Mouse (Mus musculus): ENCODE data around the gene Fbxl5. TPM values are rescaled to one million over a fixed set of nuclear protein-coding genes. Genes with fewer than 3 reads are reported as not detected.

The Fbxl5 gene
- polyA plus RNA-seq, 1 experiment from 2014 or later = 85.1 TPM

DNA sequence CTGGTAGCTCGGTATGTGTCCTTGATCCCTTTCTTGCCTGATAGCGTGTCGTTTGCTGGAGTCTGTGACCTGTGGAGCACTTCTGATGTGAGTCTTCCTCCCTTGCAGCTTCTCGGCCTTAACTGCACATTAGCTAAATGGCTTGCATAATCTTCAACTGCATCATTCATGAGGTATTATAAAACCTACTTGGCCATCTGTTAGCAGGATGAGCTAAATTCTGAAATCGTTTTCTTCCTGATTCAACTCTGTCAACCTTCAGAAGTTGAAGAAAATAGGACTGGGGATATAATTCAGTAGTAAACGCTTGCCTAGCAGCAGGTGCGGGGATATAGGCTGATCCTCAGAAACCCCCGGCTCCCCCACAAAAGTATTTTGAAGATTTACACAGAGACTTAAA is 89.1 kb downstream of the Fbxl5 start:
- H3K9ac ChIP-seq (ENCODE audit: low read depth, low read length) = no peak overlapping the region
- no peak for ATAC-seq
- H3K4me2 ChIP-seq (ENCODE audit: low read length) = no peak overlapping the region

DNA sequence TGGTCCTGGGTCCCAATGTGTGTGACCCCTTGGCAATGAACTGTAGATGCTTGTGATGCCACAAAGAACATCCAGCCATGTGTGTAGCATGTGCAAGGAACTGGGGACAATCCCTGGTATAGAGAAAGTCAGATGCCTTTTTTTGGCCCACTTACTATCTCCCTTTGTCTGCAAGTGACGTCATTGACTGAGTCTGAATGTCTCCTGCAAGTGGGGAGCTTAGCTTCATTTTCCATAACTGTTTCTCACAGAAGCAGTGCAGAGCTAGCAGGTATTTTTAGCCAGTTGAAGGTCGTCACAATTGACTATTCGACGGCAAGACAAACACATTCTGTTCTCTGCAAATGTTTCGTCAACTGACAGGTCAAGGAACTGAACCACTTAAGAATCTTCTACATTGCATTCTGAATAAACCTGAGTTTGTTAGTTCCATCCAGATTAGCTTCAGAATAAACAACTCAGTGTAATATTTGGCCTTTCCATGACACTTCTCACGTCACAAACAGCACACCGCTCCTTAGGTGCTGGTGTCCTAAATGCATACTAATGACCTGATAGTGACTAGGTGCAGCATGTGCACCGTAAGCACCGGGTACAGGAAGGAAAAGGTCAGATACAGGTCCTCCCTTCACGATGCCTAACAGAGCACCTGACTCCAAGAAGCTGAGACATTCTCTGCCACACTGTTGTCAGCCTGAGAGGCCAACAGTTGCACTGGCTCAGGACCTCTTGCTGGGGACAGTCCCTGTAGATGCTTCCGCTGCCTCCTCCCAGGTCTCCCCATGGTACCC is 92.9 kb downstream of the Fbxl5 start:
- Histone ChIP-seq H3K9ac (ENCODE audit: low read depth, low read length) (no peak overlapping the region), H3K4me3 (ENCODE audit: low read depth, low read length) (no peak overlapping the region), H3K36me3 (ENCODE audit: control insufficient read depth, insufficient read depth, low read length) (no peaks in the 10 kb centered on the region), H3K27me3 (ENCODE audit: control insufficient read depth, insufficient read depth, low read depth, low read length) (no peaks in the 10 kb centered on the region), H3K9me3 (replicated peaks; ENCODE audit: control insufficient read depth, low read length, poor library complexity, severe bottlenecking) (no peaks in the 10 kb centered on the region), H3K27ac (ENCODE audit: low read length) (no peak overlapping the region), H3K4me2 (ENCODE audit: low read length) (no peak overlapping the region), H3K4me1 (ENCODE audit: control insufficient read depth, insufficient read depth, low read length) (no peaks in the 10 kb centered on the region)
- 87% methylated on average over 11 of the region's 11 CpGs for WGBS
- ATAC-seq = no peak

More for the DNA sequence above, 89.1 kb downstream of the Fbxl5 start:
- H3K4me3 ChIP-seq (ENCODE audit: low read depth, low read length) = no peak overlapping the region
- H3K27ac ChIP-seq (ENCODE audit: low read length) = no peak overlapping the region
- H3K36me3 ChIP-seq (ENCODE audit: control insufficient read depth, insufficient read depth, low read length) = 0 out of 2 replicates have a peak, but pooled peaks cover 2% of the 10 kb centered on the region
- H3K4me1 ChIP-seq (ENCODE audit: control insufficient read depth, insufficient read depth, low read length) = no peaks in the 10 kb centered on the region
- 56% methylated on average over 8 of the region's 8 CpGs for WGBS
- H3K9me3 ChIP-seq (replicated peaks; ENCODE audit: control insufficient read depth, low read length, poor library complexity, severe bottlenecking) = no peaks in the 10 kb centered on the region
- H3K27me3 ChIP-seq (ENCODE audit: control insufficient read depth, insufficient read depth, low read depth, low read length) = no peaks in the 10 kb centered on the region

DNA sequence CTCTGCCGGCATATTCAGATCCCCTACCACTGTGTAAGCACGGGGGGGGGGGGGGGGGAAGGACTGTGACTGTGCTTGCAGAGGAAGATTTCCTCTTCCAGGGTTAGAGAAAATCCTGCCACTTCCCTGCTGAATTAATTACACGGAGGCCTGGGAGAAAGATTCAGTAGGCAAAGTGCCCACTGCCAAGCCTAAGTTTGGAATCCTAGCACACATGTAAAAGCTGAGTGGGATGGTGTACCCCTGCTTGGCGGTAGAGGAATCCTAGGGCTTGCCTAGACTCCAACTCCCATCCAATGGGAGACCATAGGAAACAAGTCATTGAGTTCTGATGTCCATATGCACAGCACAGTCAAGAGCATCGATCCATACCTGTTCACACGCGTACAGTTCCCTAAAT is 97.6 kb downstream of the Fbxl5 start:
- Histone ChIP-seq H3K4me3 (ENCODE audit: low read depth, low read length) (no peak overlapping the region), H3K9me3 (replicated peaks; ENCODE audit: control insufficient read depth, low read length, poor library complexity, severe bottlenecking) (no peaks in the 10 kb centered on the region), H3K9ac (ENCODE audit: low read depth, low read length) (no peak overlapping the region), H3K4me2 (ENCODE audit: low read length) (no peak overlapping the region), H3K27me3 (ENCODE audit: control insufficient read depth, insufficient read depth, low read depth, low read length) (no peaks in the 10 kb centered on the region), H3K27ac (ENCODE audit: low read length) (no peak overlapping the region), H3K36me3 (ENCODE audit: control insufficient read depth, insufficient read depth, low read length) (peaks cover 2% of the 10 kb centered on the region; the same call in 1 of the 2 replicates), H3K4me1 (ENCODE audit: control insufficient read depth, insufficient read depth, low read length) (no peaks in the 10 kb centered on the region)
- ATAC-seq = no peak
- 86% methylated on average over 7 of the region's 7 CpGs for WGBS

DNA sequence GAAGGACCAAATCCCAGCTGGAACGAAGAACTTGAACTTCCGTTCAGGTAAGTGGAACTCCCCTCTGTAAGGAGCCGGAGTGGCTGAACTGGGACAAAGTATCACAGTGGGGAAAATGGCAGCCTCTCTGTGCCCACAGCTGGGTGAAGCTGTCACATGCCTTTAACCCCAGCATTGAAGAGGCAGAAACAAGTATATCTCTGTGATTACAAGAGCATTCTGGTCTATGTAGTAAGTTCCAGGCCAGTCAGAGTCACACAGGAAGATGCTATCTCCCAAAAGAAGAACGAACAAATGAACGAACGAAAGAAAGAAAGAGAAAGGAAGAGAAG is 99.0 kb downstream of the Fbxl5 start:
- peaks cover 6% of the 10 kb centered on the region; the same call in 1 of the 2 replicates for H3K36me3 ChIP-seq (ENCODE audit: control insufficient read depth, insufficient read depth, low read length)
- H3K27ac ChIP-seq (ENCODE audit: low read length) = no peak overlapping the region
- no peak overlapping the region for H3K4me3 ChIP-seq (ENCODE audit: low read depth, low read length)
- no peak overlapping the region for H3K4me2 ChIP-seq (ENCODE audit: low read length)
- H3K9me3 ChIP-seq (replicated peaks; ENCODE audit: control insufficient read depth, low read length, poor library complexity, severe bottlenecking) = no peaks in the 10 kb centered on the region
- no peaks in the 10 kb centered on the region for H3K4me1 ChIP-seq (ENCODE audit: control insufficient read depth, insufficient read depth, low read length)
- no peaks in the 10 kb centered on the region for H3K27me3 ChIP-seq (ENCODE audit: control insufficient read depth, insufficient read depth, low read depth, low read length)
- no peak for ATAC-seq
- WGBS = 89% methylated on average over 6 of the region's 6 CpGs
- no peak overlapping the region for H3K9ac ChIP-seq (ENCODE audit: low read depth, low read length)

DNA sequence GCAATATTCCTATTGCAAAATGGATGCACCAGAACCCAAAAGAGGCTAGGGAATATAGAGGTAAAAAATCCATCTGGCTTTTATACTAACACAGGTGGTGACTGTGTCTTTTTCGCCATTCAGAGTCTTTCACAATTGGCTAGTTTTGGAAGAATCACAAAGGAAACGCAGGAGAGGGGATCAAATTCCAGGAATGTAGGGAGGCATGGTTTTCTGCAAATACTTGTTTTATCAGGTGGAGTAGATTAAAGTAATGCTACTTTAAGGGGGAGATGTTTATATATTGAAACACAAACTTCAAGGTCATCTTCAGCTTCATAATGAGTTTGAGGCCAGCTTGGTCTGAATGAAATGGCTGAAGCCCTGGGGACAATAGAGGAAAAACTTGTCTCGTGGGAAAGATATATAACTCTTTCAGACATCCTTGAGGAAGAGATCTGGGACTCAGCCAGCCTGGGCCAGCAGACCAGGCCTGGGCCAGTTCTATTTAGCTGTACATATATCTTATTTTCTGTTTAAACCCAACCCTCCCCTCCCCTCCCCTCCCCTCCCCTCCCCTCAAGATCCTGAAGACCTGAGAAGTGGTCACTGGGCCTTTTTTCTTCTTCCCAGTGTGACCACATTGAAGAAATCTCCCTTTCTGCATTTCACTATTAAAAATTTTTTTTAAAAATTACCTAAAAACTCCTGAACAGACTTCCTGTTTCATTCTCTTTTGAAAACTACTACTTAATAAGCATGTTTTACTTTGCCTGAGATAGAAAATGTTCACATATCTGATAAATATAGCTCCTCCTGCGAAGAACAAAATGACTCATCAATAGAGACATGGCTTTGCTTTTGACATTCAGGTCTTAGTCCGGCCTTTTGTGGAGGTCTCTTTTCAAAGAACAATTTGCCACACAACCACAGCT is 99.6 kb downstream of the Fbxl5 start:
- H3K27ac ChIP-seq (ENCODE audit: low read length) = no peak overlapping the region
- H3K4me3 ChIP-seq (ENCODE audit: low read depth, low read length) = no peak overlapping the region
- no peak overlapping the region for H3K9ac ChIP-seq (ENCODE audit: low read depth, low read length)
- no peak overlapping the region for H3K4me2 ChIP-seq (ENCODE audit: low read length)
- H3K4me1 ChIP-seq (ENCODE audit: control insufficient read depth, insufficient read depth, low read length) = no peaks in the 10 kb centered on the region
- H3K27me3 ChIP-seq (ENCODE audit: control insufficient read depth, insufficient read depth, low read depth, low read length) = no peaks in the 10 kb centered on the region
- peaks cover 6% of the 10 kb centered on the region; the same call in 1 of the 2 replicates for H3K36me3 ChIP-seq (ENCODE audit: control insufficient read depth, insufficient read depth, low read length)
- 81% methylated on average over 5 of the region's 5 CpGs for WGBS
- H3K9me3 ChIP-seq (replicated peaks; ENCODE audit: control insufficient read depth, low read length, poor library complexity, severe bottlenecking) = no peaks in the 10 kb centered on the region
- no peak for ATAC-seq

DNA sequence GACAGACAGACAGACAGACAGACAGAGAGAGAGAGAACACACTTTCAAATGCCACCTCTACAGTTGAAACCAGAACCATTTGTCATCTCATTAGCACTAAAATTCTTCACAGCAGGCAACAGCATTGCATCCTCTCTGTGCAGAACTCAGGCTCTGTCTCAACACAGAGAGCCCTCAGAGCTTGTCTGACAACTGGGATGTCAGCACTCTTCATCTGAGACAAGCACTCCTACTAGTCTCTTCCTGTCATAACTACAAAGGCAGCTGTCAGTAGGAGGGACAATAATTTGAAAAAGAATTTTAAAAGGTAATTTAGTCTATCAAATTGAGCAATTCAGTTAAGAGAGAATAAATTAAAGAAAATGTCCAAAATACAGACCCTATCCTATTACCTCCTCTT is 122.2 kb downstream of the Fbxl5 start:
- H3K27me3 ChIP-seq (ENCODE audit: control insufficient read depth, insufficient read depth, low read depth, low read length) = no peaks in the 10 kb centered on the region
- H3K4me1 ChIP-seq (ENCODE audit: control insufficient read depth, insufficient read depth, low read length) = no peaks in the 10 kb centered on the region
- H3K4me3 ChIP-seq (ENCODE audit: low read depth, low read length) = no peak overlapping the region
- no peak overlapping the region for H3K4me2 ChIP-seq (ENCODE audit: low read length)
- peaks cover 16% of the 10 kb centered on the region for H3K36me3 ChIP-seq (ENCODE audit: control insufficient read depth, insufficient read depth, low read length)
- no peaks in the 10 kb centered on the region for H3K9me3 ChIP-seq (replicated peaks; ENCODE audit: control insufficient read depth, low read length, poor library complexity, severe bottlenecking)
- H3K27ac ChIP-seq (ENCODE audit: low read length) = no peak overlapping the region
- no peak overlapping the region for H3K9ac ChIP-seq (ENCODE audit: low read depth, low read length)
- ATAC-seq = no peak

DNA sequence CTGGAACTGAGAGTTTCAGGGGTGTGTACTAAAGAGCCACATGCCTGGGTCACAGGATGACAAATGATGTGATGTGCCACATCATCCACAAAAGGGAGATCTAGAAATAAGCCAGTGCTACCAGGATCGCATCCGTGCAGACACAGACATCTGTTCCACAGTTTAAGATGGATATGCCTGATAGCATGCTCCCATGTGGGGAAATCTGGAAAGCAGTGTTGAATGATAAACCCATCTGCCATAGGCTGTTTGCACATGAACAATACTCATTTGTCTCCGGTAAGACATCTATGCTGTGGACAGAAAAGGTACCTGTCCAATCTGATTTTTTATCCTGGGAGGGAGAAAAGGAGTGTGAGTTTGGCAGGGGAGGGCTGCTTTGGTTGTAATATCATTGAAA is 124.3 kb downstream of the Fbxl5 start:
- Histone ChIP-seq H3K36me3 (ENCODE audit: control insufficient read depth, insufficient read depth, low read length) (peaks cover 5% of the 10 kb centered on the region), H3K9ac (ENCODE audit: low read depth, low read length) (no peak overlapping the region), H3K4me3 (ENCODE audit: low read depth, low read length) (no peak overlapping the region), H3K27ac (ENCODE audit: low read length) (no peak overlapping the region), H3K4me2 (ENCODE audit: low read length) (no peak overlapping the region), H3K27me3 (ENCODE audit: control insufficient read depth, insufficient read depth, low read depth, low read length) (no peaks in the 10 kb centered on the region), H3K9me3 (replicated peaks; ENCODE audit: control insufficient read depth, low read length, poor library complexity, severe bottlenecking) (no peaks in the 10 kb centered on the region), H3K4me1 (ENCODE audit: control insufficient read depth, insufficient read depth, low read length) (no peaks in the 10 kb centered on the region)
- no peak for ATAC-seq
- WGBS = 78% methylated on average over 3 of the region's 3 CpGs

Measured in midbrain, embryonic 16.5 days (tissue).